Mouse (Mus musculus) heart, adult 2 months (tissue): ENCODE measurements around the gene Sypl. TPM values are rescaled to one million over a fixed set of nuclear protein-coding genes. Genes with fewer than 3 reads are reported as not detected.

Experiments used
- DNase-seq, 2 experiments: peaks; one replicate each; pipeline ENCODE4 v3.0.0; 2021
- H3K27ac ChIP-seq: fragments of 200-600 bp; 2 replicates; pipeline ENCODE4 v1.8.1; 2022
- H3K27me3 ChIP-seq: fragments of 200-500 bp; 2 replicates; pipeline ENCODE4 v1.6.1; 2012; ENCODE audit warnings: mild to moderate bottlenecking, low read length, inconsistent platforms, mixed read lengths; ENCODE audit not compliant: control insufficient read depth, insufficient read depth
- H3K36me3 ChIP-seq: fragments of 200-500 bp; 2 replicates; pipeline ENCODE4 v1.6.1; 2012; ENCODE audit warnings: low read length, inconsistent platforms; ENCODE audit not compliant: control insufficient read depth, insufficient read depth
- H3K4me1 ChIP-seq: fragments of 200-500 bp; 2 replicates; pipeline ENCODE4 v1.6.1; 2011; ENCODE audit warnings: low read length; ENCODE audit not compliant: control insufficient read depth, insufficient read depth
- H3K4me3 ChIP-seq: fragments of 200-600 bp; 2 replicates; pipeline ENCODE4 v1.8.1; 2022
- H3K79me2 ChIP-seq: fragments of 200-500 bp; replicated peaks from 2 replicates; pipeline ENCODE4 v1.6.1; 2012; ENCODE audit warnings: mild to moderate bottlenecking, inconsistent platforms, low read length, moderate library complexity, mixed read lengths; ENCODE audit not compliant: control insufficient read depth, insufficient read depth
- H3K9ac ChIP-seq: fragments of 200-500 bp; 2 replicates; pipeline ENCODE4 v1.6.1; 2012; ENCODE audit warnings: low read depth, mild to moderate bottlenecking, control low read depth, inconsistent platforms, low read length, mixed read lengths
- CTCF ChIP-seq: fragments of 200-600 bp; IDR thresholded peaks from 2 replicates; pipeline ENCODE4 v1.8.1; 2022; ENCODE audit warnings: antibody characterized with exemption, mild to moderate bottlenecking, moderate library complexity
- EP300 ChIP-seq: fragments of 200-500 bp; IDR thresholded peaks from 2 replicates; pipeline ENCODE4 v1.6.1; 2011; ENCODE audit warnings: low read depth, low read length, control low read depth; ENCODE audit not compliant: insufficient read depth
- POLR2A ChIP-seq: fragments of 200-500 bp; IDR thresholded peaks from 2 replicates; pipeline ENCODE4 v1.6.1; 2011; ENCODE audit warnings: mild to moderate bottlenecking, low read depth, low read length, control low read depth; ENCODE audit not compliant: insufficient read depth
- WGBS: fragments of 180-500 bp; shearing (Covaris S2); methylation state at CpG from one replicate; pipeline ENCODE4 v1.1.7; 2018; 5-methylcytosine and 5-hydroxymethylcytosine counted together
- intact Hi-C: fragments of 180-260 bp; cut with DNase I; formaldehyde crosslinking; loops from one replicate; pipeline ENCODE4 v1.15.1; 2025
- polyA plus RNA-seq: library from polyadenylated mRNA; depleted of rRNA; stranded (reverse); fragments of >200 nt; gene quantifications from 2 replicates; pipeline ENCODE4 v1.2.3, GENCODE M21; 2012
- total RNA-seq, 2 experiments: library from RNA; stranded (reverse); gene quantifications; 2 replicates each; pipeline ENCODE4 v1.2.3; 2021

Gene Sypl
- total and polyA plus RNA-seq, 3 experiments = 75.7 to 85.5 (median 77.8) TPM

DNA sequence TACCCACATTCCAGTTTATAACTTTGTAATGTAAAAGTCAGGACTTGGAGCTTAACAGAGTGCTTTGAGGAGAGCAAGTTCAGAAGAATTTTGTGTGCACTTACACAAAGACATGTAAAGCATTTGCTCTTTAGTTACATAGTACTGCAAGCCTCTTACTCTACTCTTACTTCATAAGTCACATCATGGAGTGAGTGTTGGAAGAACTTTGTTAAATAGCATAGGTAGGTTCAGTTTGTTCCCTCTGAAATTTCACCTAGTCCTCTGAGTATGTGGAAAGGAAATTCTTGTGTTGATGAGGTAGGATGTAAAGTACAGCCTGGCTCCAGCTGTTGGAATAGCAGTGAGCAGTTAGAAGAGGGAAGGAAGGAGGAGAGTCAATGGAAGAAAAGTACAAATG is 21.2 kb downstream of the Sypl start:
- H3K79me2 ChIP-seq = no peaks in the 10 kb centered on the region
- no peak overlapping the region for H3K27ac ChIP-seq
- no peak overlapping the region for H3K4me3 ChIP-seq
- peaks cover 25% of the 10 kb centered on the region for H3K36me3 ChIP-seq
- H3K27me3 ChIP-seq = no peaks in the 10 kb centered on the region
- TF ChIP-seq POLR2A = no peak
- no peak for TF ChIP-seq EP300
- no peak for TF ChIP-seq CTCF
- H3K4me1 ChIP-seq = no peaks in the 10 kb centered on the region
- intact Hi-C loops = no loop called here
- H3K9ac ChIP-seq = no peak overlapping the region
- DNase-seq = no peak

DNA sequence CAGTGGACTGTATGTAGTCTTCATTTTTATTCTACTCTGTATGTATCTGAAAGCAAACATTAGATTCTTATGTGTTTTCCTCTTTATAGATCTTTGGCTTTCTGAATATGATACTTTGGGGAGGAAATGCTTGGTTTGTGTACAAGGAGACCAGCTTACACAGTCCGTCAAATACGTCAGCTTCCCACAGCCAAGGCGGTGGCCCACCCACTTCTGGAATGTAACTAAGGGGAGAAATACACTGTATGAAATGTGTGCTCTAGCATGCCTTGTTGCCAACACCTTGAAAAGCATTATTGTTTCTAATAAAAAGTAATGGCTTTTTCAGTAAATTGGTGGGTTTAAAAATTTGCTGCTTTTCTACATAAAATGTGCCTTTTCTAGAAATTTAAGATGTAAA is 21.8 kb downstream of the Sypl start:
- WGBS = 64% methylated on average over 3 of the region's 3 CpGs
- intact Hi-C loops = no loop called here

DNA sequence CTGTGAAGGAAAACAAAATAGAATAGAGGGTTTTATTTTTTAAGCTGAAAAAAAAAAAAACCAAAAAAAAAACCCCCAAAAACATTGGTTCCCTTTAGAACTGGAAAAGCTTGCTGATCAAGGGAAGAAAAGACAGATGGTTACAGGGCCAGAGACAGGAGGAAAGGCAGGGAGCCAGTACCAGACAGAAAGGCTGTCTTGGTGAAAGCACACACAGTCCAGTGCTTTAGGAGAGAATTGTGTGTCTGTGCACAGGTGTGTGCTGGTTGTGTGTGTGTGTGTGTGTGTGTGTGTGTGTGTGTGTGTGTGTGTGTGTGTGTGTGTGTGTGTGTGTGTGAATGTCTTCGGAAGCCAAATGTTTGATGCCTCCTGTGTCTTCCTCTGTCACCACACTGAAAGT is 28.9 kb downstream of the Sypl start:
- Histone ChIP-seq H3K27me3 (no peaks in the 10 kb centered on the region), H3K4me1 (no peaks in the 10 kb centered on the region), H3K27ac (no peak overlapping the region), H3K79me2 (no peaks in the 10 kb centered on the region), H3K4me3 (no peak overlapping the region), H3K36me3 (no peaks in the 10 kb centered on the region), H3K9ac (no peak overlapping the region)
- WGBS = no CpG with 5 or more reads among the region's 1 CpGs
- no peak for DNase-seq
- intact Hi-C loops = loop anchor here (2.0 kb wide), 1 partner anchor 18 kb away; no protein-coding TSS in a partner anchor
- TF ChIP-seq POLR2A (no peak), CTCF (no peak), EP300 (no peak)

More for the DNA sequence above, 21.8 kb downstream of the Sypl start:
- TF ChIP-seq CTCF (no peak), EP300 (no peak), POLR2A (no peak)
- H3K27me3 ChIP-seq = no peaks in the 10 kb centered on the region
- H3K27ac ChIP-seq = no peak overlapping the region
- no peaks in the 10 kb centered on the region for H3K4me1 ChIP-seq
- H3K36me3 ChIP-seq = peaks cover 24% of the 10 kb centered on the region
- H3K79me2 ChIP-seq = no peaks in the 10 kb centered on the region
- H3K4me3 ChIP-seq = no peak overlapping the region
- H3K9ac ChIP-seq = no peak overlapping the region
- no peak for DNase-seq

DNA sequence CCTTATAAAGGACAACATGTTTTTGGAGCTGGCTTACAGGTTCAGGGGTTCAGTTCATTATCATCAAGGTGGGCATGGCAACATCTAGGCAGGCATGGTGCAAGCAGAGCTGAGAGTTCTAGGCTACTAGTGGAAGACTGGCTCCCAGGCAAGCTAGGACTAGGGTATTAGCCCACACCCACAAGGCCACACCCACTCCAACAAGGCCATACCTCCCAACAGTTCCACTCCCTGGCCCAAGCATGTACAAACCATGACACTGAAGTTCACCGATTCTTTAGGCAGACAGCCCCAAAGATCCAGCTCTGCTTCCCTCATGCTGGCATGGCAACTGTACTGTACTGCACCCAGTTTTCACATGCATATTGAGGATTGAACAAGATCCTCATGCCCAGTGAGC is 29.4 kb downstream of the Sypl start:
- Histone ChIP-seq H3K9ac (no peak overlapping the region), H3K4me1 (no peaks in the 10 kb centered on the region), H3K4me3 (no peak overlapping the region), H3K36me3 (no peaks in the 10 kb centered on the region), H3K27me3 (no peaks in the 10 kb centered on the region), H3K27ac (no peak overlapping the region), H3K79me2 (no peaks in the 10 kb centered on the region)
- TF ChIP-seq EP300 = no peak
- TF ChIP-seq CTCF = no peak
- TF ChIP-seq POLR2A = no peak
- 93% methylated on average over 1 of the region's 1 CpGs for WGBS
- no peak for DNase-seq
- intact Hi-C loops = loop anchor here (2.0 kb wide), 1 partner anchor 18 kb away; no protein-coding TSS in a partner anchor

DNA sequence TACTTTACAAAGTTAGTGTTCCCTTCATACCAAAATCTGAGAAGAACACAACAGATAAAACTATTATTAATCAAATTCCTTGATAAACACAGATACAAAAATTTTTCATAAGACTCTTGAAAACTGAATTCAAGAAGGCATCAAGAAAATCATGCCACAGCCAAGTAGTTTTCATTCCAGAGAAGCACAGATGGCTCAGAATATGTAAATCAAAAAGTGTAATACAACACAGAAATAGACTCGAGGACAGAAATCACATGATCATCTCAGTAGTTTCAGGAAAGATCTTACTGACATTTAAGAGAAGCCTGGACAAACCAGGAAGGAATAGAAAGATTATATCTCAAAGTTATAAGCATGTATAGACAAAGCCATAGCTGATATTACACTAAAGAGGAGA is 32.6 kb downstream of the Sypl start:
- Histone ChIP-seq H3K4me1 (no peaks in the 10 kb centered on the region), H3K4me3 (no peak overlapping the region), H3K36me3 (no peaks in the 10 kb centered on the region), H3K27ac (no peak overlapping the region), H3K79me2 (no peaks in the 10 kb centered on the region), H3K9ac (no peak overlapping the region), H3K27me3 (no peaks in the 10 kb centered on the region)
- WGBS = 55% methylated on average over 1 of the region's 1 CpGs
- DNase-seq = no peak
- intact Hi-C loops = no loop called here
- TF ChIP-seq CTCF (no peak), EP300 (no peak), POLR2A (no peak)

DNA sequence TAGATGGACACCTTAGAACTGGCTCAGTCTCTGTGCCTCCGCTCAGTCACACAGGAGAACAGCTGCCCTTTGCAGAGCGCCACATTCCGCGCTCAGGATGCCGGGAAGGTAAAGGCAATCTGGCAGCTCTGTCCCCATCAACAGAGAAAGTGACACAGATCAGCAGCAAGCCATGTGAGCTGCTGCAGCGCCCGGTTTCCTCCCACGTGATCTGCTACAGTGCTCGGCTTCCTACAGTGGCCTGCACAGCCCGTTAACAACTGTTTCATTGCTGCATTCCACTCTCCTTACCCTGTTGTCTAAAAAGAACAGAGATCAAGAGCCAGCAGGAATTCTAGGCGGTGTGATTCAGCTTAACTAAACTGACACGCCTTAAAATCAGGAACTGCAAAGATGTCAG is 36.0 kb downstream of the Sypl start:
- WGBS = 34% methylated on average over 12 of the region's 12 CpGs
- Histone ChIP-seq H3K27ac (no peak overlapping the region), H3K9ac (no peak overlapping the region), H3K36me3 (no peaks in the 10 kb centered on the region), H3K27me3 (no peaks in the 10 kb centered on the region), H3K4me1 (peaks cover 2% of the 10 kb centered on the region; the same call in 1 of the 2 replicates), H3K4me3 (no peak overlapping the region), H3K79me2 (no peaks in the 10 kb centered on the region)
- TF ChIP-seq CTCF (no peak), POLR2A (no peak), EP300 (no peak)
- intact Hi-C loops = no loop called here
- peak; percentile 29 to 39 for DNase-seq
